Mouse (Mus musculus) A20 (cell line): ENCODE results near the gene Nhsl1.

Experiments used
- DNase-seq: peaks from one replicate; pipeline ENCODE4 v3.0.0-alpha.2; 2011; ENCODE audit warnings: low read depth, low spot score

Gene Nhsl1

GRCm38 (mm10) chr10:18318916-18319481, at the start of gene Nhsl1:
Gene Nhsl1 (plus strand): TSS chr10:18318985.
- DNase-seq, result no peak

GRCm38 (mm10) chr10:18276090-18276734, 42.6 kb upstream of the Nhsl1 start:
- DNase-seq, result no peak

- DNase-seq, result no peak
These were observed 34.8 kb upstream of the Nhsl1 start for GRCm38 (mm10) chr10:18283991-18284390.

- no peak for DNase-seq
These were observed 29.3 kb upstream of the Nhsl1 start for GRCm38 (mm10) chr10:18289512-18289911.

- no peak for DNase-seq
These were observed 13.7 kb upstream of the Nhsl1 start for GRCm38 (mm10) chr10:18305106-18305505.

GRCm38 (mm10) chr10:18315071-18315470, 3.7 kb upstream of the Nhsl1 start:
- DNase-seq, result no peak

- DNase-seq, result no peak
These were observed 1.3 kb upstream of the Nhsl1 start for GRCm38 (mm10) chr10:18317521-18317920.

GRCm38 (mm10) chr10:18317961-18318915, 547 bp upstream of the Nhsl1 start:
- no peak for DNase-seq

- DNase-seq, result no peak
These were observed 906 bp downstream of the Nhsl1 start for GRCm38 (mm10) chr10:18319691-18320090.

- no peak for DNase-seq
These were observed 3.1 kb downstream of the Nhsl1 start for GRCm38 (mm10) chr10:18321861-18322260.

- DNase-seq, result no peak
These were observed 4.9 kb downstream of the Nhsl1 start for GRCm38 (mm10) chr10:18323701-18324100.

GRCm38 (mm10) chr10:18328331-18328908, 9.6 kb downstream of the Nhsl1 start:
- no peak for DNase-seq

GRCm38 (mm10) chr10:18329096-18330038, 10.6 kb downstream of the Nhsl1 start:
- DNase-seq, result no peak

GRCm38 (mm10) chr10:18330445-18330844, 11.7 kb downstream of the Nhsl1 start:
- no peak for DNase-seq

- no peak for DNase-seq
These were observed 14.8 kb downstream of the Nhsl1 start for GRCm38 (mm10) chr10:18333575-18333974.

GRCm38 (mm10) chr10:18334176-18334575, 15.4 kb downstream of the Nhsl1 start:
- no peak for DNase-seq

GRCm38 (mm10) chr10:18334734-18335133, 15.9 kb downstream of the Nhsl1 start:
- DNase-seq, result no peak

GRCm38 (mm10) chr10:18337725-18338124, 18.9 kb downstream of the Nhsl1 start:
- DNase-seq, result no peak

- DNase-seq, result no peak
These were observed 20.6 kb downstream of the Nhsl1 start for GRCm38 (mm10) chr10:18339386-18339785.

- no peak for DNase-seq
These were observed 22.1 kb downstream of the Nhsl1 start for GRCm38 (mm10) chr10:18340930-18341329.
